In genomic region chr9:43827593-43827992, GRCm38 (mm10) we compare ENCODE assay signal across 9 mouse cellular contexts.
DNase-seq lines count a peak whose midpoint lies in the region; ATAC-seq and TF ChIP-seq lines count a peak whose summit lies in the region.
"Had no signal": no experiment of that assay in that cellular context is flagged by ENCODE, and none has a peak within 500 bp of the region (broad histone marks: within the 10 kb centered on the region; RNA-seq: fewer than 3 reads in every experiment).

No protein-coding gene starts in this region.

- peak; percentile 55 for TF ChIP-seq CTCF in heart, postnatal 0 days (IDR thresholded peaks at IDR 0.05; ENCODE audit: low read depth)

- no peak overlapping the region for H3K9ac ChIP-seq in hindbrain, embryonic 13.5 days
- H3K9ac ChIP-seq in ES-E14 (ENCODE audit: insufficient read depth, low read depth, low read length, poor library complexity, severe bottlenecking) = no peak overlapping the region
- H3K9ac ChIP-seq in heart, postnatal 0 days (replicated peaks; ENCODE audit: low read depth, low read length) = no peak overlapping the region

- DNase-seq in hindbrain, embryonic 10.5 days (ENCODE audit: low spot score) = peak; percentile 51
- DNase-seq in ES-E14 (ENCODE audit: low read depth, low spot score) = peak; percentile 59
- DNase-seq in cerebellum, adult 8-10 months = peak; percentile 20
- peak; percentile 24 for DNase-seq in heart, postnatal 0 days (ENCODE audit: low spot score)
- DNase-seq in limb, embryonic 10.5 days (ENCODE audit: low spot score) = peak; percentile 75
- peak; percentile 69 for DNase-seq in retina, postnatal 1 day
- DNase-seq in yolk sac, embryonic 10.5 days (ENCODE audit: low spot score) = peak; percentile 35

- no peaks in the 10 kb centered on the region for H3K36me3 ChIP-seq in hindbrain, embryonic 10.5 days
- H3K36me3 ChIP-seq in hindbrain, embryonic 13.5 days = no peaks in the 10 kb centered on the region
- H3K36me3 ChIP-seq in ES-E14 (ENCODE audit: control insufficient read depth, insufficient read depth, low read length, poor library complexity, severe bottlenecking) = no peaks in the 10 kb centered on the region
- H3K36me3 ChIP-seq in heart, postnatal 0 days (replicated peaks; ENCODE audit: control insufficient read depth, insufficient read depth, low read length) = no peaks in the 10 kb centered on the region
- no peaks in the 10 kb centered on the region for H3K36me3 ChIP-seq in limb, embryonic 10.5 days

- in situ Hi-C loops in ES-E14 (cut with MboI; ENCODE audit: low sequenced_read_pairs in 2 of 2, unreplicated experiment in 2 of 2) = no loop called here

- no peak overlapping the region for H3K4me3 ChIP-seq in hindbrain, embryonic 10.5 days
- no peak overlapping the region for H3K4me3 ChIP-seq in hindbrain, embryonic 13.5 days
- H3K4me3 ChIP-seq in ES-E14 (ENCODE audit: insufficient read depth in 1 of 2, low read depth in 1 of 2, low read length in 2 of 2, poor library complexity in 1 of 2, severe bottlenecking in 1 of 2) = no peak overlapping the region
- no peak overlapping the region for H3K4me3 ChIP-seq in heart, postnatal 0 days (ENCODE audit: low read depth, low read length)
- H3K4me3 ChIP-seq in limb, embryonic 10.5 days = no peak overlapping the region
- H3K4me3 ChIP-seq: megakaryocyte, embryonic 14.5 days had no signal

- TF ChIP-seq EP300 in heart, postnatal 0 days (IDR thresholded peaks at IDR 0.05; ENCODE audit: low read depth) = no peak

- peak overlapping the region; percentile 81 for H3K27ac ChIP-seq in hindbrain, embryonic 10.5 days
- no peak overlapping the region for H3K27ac ChIP-seq in hindbrain, embryonic 13.5 days
- H3K27ac ChIP-seq in ES-E14 (ENCODE audit: insufficient read depth, low read depth, low read length, poor library complexity, severe bottlenecking) = no peak overlapping the region
- no peak overlapping the region for H3K27ac ChIP-seq in heart, postnatal 0 days (ENCODE audit: low read depth)
- H3K27ac ChIP-seq in limb, embryonic 10.5 days = no peak overlapping the region; the same call in 1 of the 2 replicates

- peaks cover 8% of the 10 kb centered on the region; the same call in 1 of the 2 replicates for H3K27me3 ChIP-seq in hindbrain, embryonic 10.5 days (ENCODE audit: insufficient read depth, poor library complexity, severe bottlenecking)
- no peaks in the 10 kb centered on the region for H3K27me3 ChIP-seq in hindbrain, embryonic 13.5 days
- H3K27me3 ChIP-seq in heart, postnatal 0 days (ENCODE audit: control insufficient read depth, insufficient read depth, low read length) = no peaks in the 10 kb centered on the region
- 0 out of 2 replicates have a peak, but pooled peaks cover 4% of the 10 kb centered on the region for H3K27me3 ChIP-seq in limb, embryonic 10.5 days (ENCODE audit: low read depth, poor library complexity, severe bottlenecking)

- no peak for ATAC-seq in hindbrain, embryonic 13.5 days (ENCODE audit: low FRiP score)
- peak; percentile 30; the same call in 1 of the 2 replicates for ATAC-seq in heart, postnatal 0 days (ENCODE audit: insufficient read depth, low read depth)

- H3K4me1 ChIP-seq in hindbrain, embryonic 10.5 days (replicated peaks) = peaks cover 30% of the 10 kb centered on the region
- H3K4me1 ChIP-seq in hindbrain, embryonic 13.5 days (replicated peaks) = peaks cover 32% of the 10 kb centered on the region
- H3K4me1 ChIP-seq in ES-E14 (ENCODE audit: control insufficient read depth in 2 of 2, insufficient read depth in 2 of 2, low read length in 2 of 2, poor library complexity in 1 of 2) = no peaks in the 10 kb centered on the region
- no peaks in the 10 kb centered on the region for H3K4me1 ChIP-seq in heart, postnatal 0 days (ENCODE audit: control insufficient read depth, insufficient read depth)
- peaks cover 22% of the 10 kb centered on the region for H3K4me1 ChIP-seq in limb, embryonic 10.5 days
- H3K4me1 ChIP-seq: megakaryocyte, embryonic 14.5 days had no signal

- H3K9me3 ChIP-seq in hindbrain, embryonic 10.5 days = no peaks in the 10 kb centered on the region
- H3K9me3 ChIP-seq in hindbrain, embryonic 13.5 days = no peaks in the 10 kb centered on the region
- no peaks in the 10 kb centered on the region for H3K9me3 ChIP-seq in ES-E14 (ENCODE audit: control insufficient read depth, insufficient read depth, low read depth, low read length)
- H3K9me3 ChIP-seq in heart, postnatal 0 days (replicated peaks; ENCODE audit: control insufficient read depth, low read length) = no peaks in the 10 kb centered on the region
- H3K9me3 ChIP-seq in limb, embryonic 10.5 days (replicated peaks) = no peaks in the 10 kb centered on the region
- H3K9me3 ChIP-seq: megakaryocyte, embryonic 14.5 days had no signal

- 53% methylated on average over 5 of the region's 5 CpGs for WGBS in hindbrain, embryonic 10.5 days
- 52% methylated on average over 5 of the region's 5 CpGs for WGBS in hindbrain, embryonic 13.5 days
- 41% methylated on average over 5 of the region's 5 CpGs for WGBS in heart, postnatal 0 days
- WGBS in limb, embryonic 10.5 days = 51% methylated on average over 5 of the region's 5 CpGs

- H3K4me2 ChIP-seq in hindbrain, embryonic 13.5 days = no peak overlapping the region
- no peak overlapping the region for H3K4me2 ChIP-seq in heart, postnatal 0 days (ENCODE audit: low read depth, low read length)

TF ChIP-seq in ES-E14, 5 proteins besides CTCF, POLR2A, EP300 and RAD21:
- TF ChIP-seq ZNF384 (IDR thresholded peaks at IDR 0.05; ENCODE audit: low read depth, low read length) = no peak
- TF ChIP-seq CHD2 (IDR thresholded peaks at IDR 0.05; ENCODE audit: low read depth, low read length) = no peak
- no peak for TF ChIP-seq ZC3H11A (IDR thresholded peaks at IDR 0.05; ENCODE audit: borderline replicate concordance, low read depth, low read length)
- no peak for TF ChIP-seq MAFK (IDR thresholded peaks at IDR 0.05; ENCODE audit: insufficient read depth, low read depth, low read length)
- TF ChIP-seq HCFC1 (IDR thresholded peaks at IDR 0.05; ENCODE audit: borderline replicate concordance, insufficient read depth, low read length) = no peak

Comparison
In these comparisons a context has a peak if more than half of its experiments do, and no peak if none do; other contexts are left out.
1. DNase-seq: peak in every context shown above with its lines; median percentile 75 in limb, embryonic 10.5 days; 69 in retina, postnatal 1 day; 59 in ES-E14; 51 in hindbrain, embryonic 10.5 days; 35 in yolk sac, embryonic 10.5 days; 24 in heart, postnatal 0 days; 20 in cerebellum, adult 8-10 months.